In genomic region chr5:51982780-51983179, GRCm38 (mm10) we compare ENCODE assay signal across 24 mouse cellular contexts.
A peak's percentile ranks its signal among the peaks of the same experiment; 100 is the strongest.
DNase-seq lines count a peak whose midpoint lies in the region; ATAC-seq and TF ChIP-seq lines count a peak whose summit lies in the region.
"Had no signal": no experiment of that assay in that cellular context is flagged by ENCODE, and none has a peak within 500 bp of the region (broad histone marks: within the 10 kb centered on the region; RNA-seq: fewer than 3 reads in every experiment).

No protein-coding gene starts in this region.

- H3K4me3 ChIP-seq in layer of hippocampus, adult 2 months, result no peak overlapping the region
- H3K4me3 ChIP-seq: forebrain, embryonic 13.5 days; liver, embryonic 13.5 days; midbrain, embryonic 15.5 days; neural tube, embryonic 13.5 days; stomach, embryonic 15.5 days had no signal

- no peak overlapping the region for H3K27ac ChIP-seq in layer of hippocampus, adult 2 months
- H3K27ac ChIP-seq: forebrain, embryonic 13.5 days; hindbrain, embryonic 14.5 days; kidney, postnatal 0 days; liver, embryonic 13.5 days; midbrain, embryonic 15.5 days; neural tube, embryonic 13.5 days; stomach, embryonic 15.5 days had no signal

- intact Hi-C loops in left cerebral cortex, postnatal 4 days (cut with DNase I), result no loop called here
- intact Hi-C loops in left cerebral cortex, postnatal 14 days (cut with DNase I), result no loop called here

- peak; percentile 49 for TF ChIP-seq CTCF in layer of hippocampus, adult 2 months (conservative IDR thresholded peaks at IDR 0.05)

- DNase-seq in frontal cortex, postnatal 10 days (ENCODE audit: low spot score in 2 of 2), result no peak
- peak; percentile 27 to 48 for DNase-seq in left cerebral cortex, adult 18-20 months (ENCODE audit: low spot score in 2 of 2)
- DNase-seq in left cerebral cortex, postnatal 4 days, result no peak
- peak; percentile 29 to 66 for DNase-seq in layer of hippocampus, adult 2 months (ENCODE audit: low spot score in 2 of 2)
- DNase-seq in left cerebral cortex, postnatal 14 days (ENCODE audit: low spot score in 2 of 2), result peak; percentile 24 to 29
- DNase-seq in adrenal gland, postnatal 25 days, result no peak
- no peak for DNase-seq in lung, postnatal 36 days
- DNase-seq: adrenal gland, postnatal 10 days; cerebellum, adult 8-10 months; gastrocnemius, postnatal 36 days; kidney, adult 2 months; liver, embryonic 13.5 days; lung, embryonic 14.5 days; thymus, adult 18-20 months; thymus, postnatal 36 days had no signal

- peak; percentile 83 for ATAC-seq in frontal cortex, adult (ENCODE audit: low TSS enrichment)
- ATAC-seq: activated CD4-positive, CD25-positive, alpha-beta regulatory T cell, adult 4 months; forebrain, embryonic 13.5 days; inflammation-experienced regulatory T-cells, adult 6 months; midbrain, embryonic 15.5 days had no signal

Comparison
In these comparisons a context has a peak if more than half of its experiments do, and no peak if none do; other contexts are left out.
1. DNase-seq: peak in left cerebral cortex, adult 18-20 months (2 of 2), layer of hippocampus, adult 2 months (2 of 2) and left cerebral cortex, postnatal 14 days (2 of 2); none in frontal cortex, postnatal 10 days (0 of 2), left cerebral cortex, postnatal 4 days (single experiment), adrenal gland, postnatal 25 days (single experiment) and lung, postnatal 36 days (single experiment).